ENCODE assay signal across 9 mouse cellular contexts in genomic region chr11:102623876-102624789, GRCm38 (mm10). TPM values are rescaled to one million over a fixed set of nuclear protein-coding genes. Genes with fewer than 3 reads are reported as not detected.
DNase-seq lines count a peak whose midpoint lies in the region; ATAC-seq and TF ChIP-seq lines count a peak whose summit lies in the region.
"Had no signal": no experiment of that assay in that cellular context is flagged by ENCODE, and none has a peak within 500 bp of the region (broad histone marks: within the 10 kb centered on the region; RNA-seq: fewer than 3 reads in every experiment).

No protein-coding gene starts in this region.

- no peaks in the 10 kb centered on the region for H3K27me3 ChIP-seq in heart, adult 2 months (ENCODE audit: control insufficient read depth, insufficient read depth, low read length)

- peak; percentile 64 for DNase-seq in urinary bladder, postnatal 14 days (ENCODE audit: low spot score)
- no peak for DNase-seq in urinary bladder, adult 2 months (ENCODE audit: low spot score)
- DNase-seq in heart, adult 2 months = peak; percentile 27
- DNase-seq in kidney, adult 9 months = peak; percentile 26
- peak; percentile 94 for DNase-seq in mesoderm, embryonic 11.5 days (ENCODE audit: low read depth, low spot score)
- DNase-seq in left cerebral cortex, adult 18-20 months (ENCODE audit: low spot score in 2 of 2) = no peak
- no peak for DNase-seq in cerebellum, adult 11-12 months

- no peak overlapping the region for H3K27ac ChIP-seq in heart, adult 2 months
- H3K27ac ChIP-seq: liver, embryonic 15.5 days had no signal

- 20% methylated on average over 17 of the region's 17 CpGs for WGBS in heart, adult 2 months

- H3K4me1 ChIP-seq in heart, adult 2 months (ENCODE audit: control insufficient read depth, insufficient read depth, low read length) = no peaks in the 10 kb centered on the region
- H3K4me1 ChIP-seq: liver, embryonic 15.5 days had no signal

- no peak for ATAC-seq in granulocyte monocyte progenitor cell, adult 5-6 weeks (replicated peaks; ENCODE audit: poor library complexity, severe bottlenecking)

- no peak for TF ChIP-seq POLR2A in heart, adult 2 months (IDR thresholded peaks at IDR 0.05; ENCODE audit: insufficient read depth, low read depth, low read length)

- no peak for TF ChIP-seq CTCF in heart, adult 2 months (IDR thresholded peaks at IDR 0.05)

- H3K9ac ChIP-seq in heart, adult 2 months (ENCODE audit: low read depth, low read length) = no peak overlapping the region
- H3K9ac ChIP-seq: liver, embryonic 15.5 days had no signal

- H3K4me3 ChIP-seq in heart, adult 2 months = no peak overlapping the region
- H3K4me3 ChIP-seq: liver, embryonic 15.5 days had no signal

- no peaks in the 10 kb centered on the region for H3K79me2 ChIP-seq in heart, adult 2 months (replicated peaks; ENCODE audit: control insufficient read depth, insufficient read depth, low read length)

- intact Hi-C loops in heart, adult 2 months (cut with DNase I) = no loop called here

- no peak for TF ChIP-seq EP300 in heart, adult 2 months (IDR thresholded peaks at IDR 0.05; ENCODE audit: insufficient read depth, low read depth, low read length)

- H3K36me3 ChIP-seq in heart, adult 2 months (ENCODE audit: control insufficient read depth, insufficient read depth, low read length) = no peaks in the 10 kb centered on the region
- H3K36me3 ChIP-seq: liver, embryonic 15.5 days had no signal

RNA-seq across cellular contexts. Expression of gene Fzd2, which starts 19.9 kb away (rescaled TPM):
- 53.7 and 54.9 TPM in 2 replicates for polyA plus RNA-seq in urinary bladder, adult 2 months (2012; rRNA removed)
- total RNA-seq in heart, adult 2 months (2021) = 1 to 10 TPM; 2.6 to 2.8 TPM
- 7.2 and 10.0 TPM in 2 replicates for polyA plus RNA-seq in heart, adult 2 months (2012; rRNA removed)
- not detected in 2 replicates for total RNA-seq in granulocyte monocyte progenitor cell, adult 5-6 weeks (2014; fragmentation: Nextera tagmentation)
- not detected in 2 replicates for total RNA-seq in granulocyte monocyte progenitor cell, adult 5-6 weeks (2017)
- 1 to 10 TPM; 9.4 to 9.7 TPM for total RNA-seq in left cerebral cortex, adult 18-20 months (2021)

RNA-seq across cellular contexts. Expression of gene Meioc, which starts 39.4 kb away (rescaled TPM):
- 0.04 and 0.09 TPM in 2 replicates for polyA plus RNA-seq in urinary bladder, adult 2 months (2012; rRNA removed)
- total RNA-seq in heart, adult 2 months (2021) = not detected
- polyA plus RNA-seq in heart, adult 2 months (2012; rRNA removed) = 0.09 TPM in 1 of 2 replicates, not detected in the other
- total RNA-seq in granulocyte monocyte progenitor cell, adult 5-6 weeks (2014; fragmentation: Nextera tagmentation) = not detected in 2 replicates
- total RNA-seq in granulocyte monocyte progenitor cell, adult 5-6 weeks (2017) = not detected in 2 replicates
- total RNA-seq in left cerebral cortex, adult 18-20 months (2021) = not detected

RNA-seq across cellular contexts. Expression of gene Gm11627, which starts 44.9 kb away (rescaled TPM):
- 53.0 and 56.5 TPM in 2 replicates for polyA plus RNA-seq in urinary bladder, adult 2 months (2012; rRNA removed)
- total RNA-seq in heart, adult 2 months (2021) = 1 to 10 TPM; 1.2 to 1.5 TPM
- polyA plus RNA-seq in heart, adult 2 months (2012; rRNA removed) = 4.0 and 4.9 TPM in 2 replicates
- not detected in 2 replicates for total RNA-seq in granulocyte monocyte progenitor cell, adult 5-6 weeks (2014; fragmentation: Nextera tagmentation)
- total RNA-seq in granulocyte monocyte progenitor cell, adult 5-6 weeks (2017) = not detected in 2 replicates
- total RNA-seq in left cerebral cortex, adult 18-20 months (2021) = 1 to 10 TPM; 3.7 to 5.4 TPM

Comparison
In these comparisons a context has a peak if more than half of its experiments do, and no peak if none do; other contexts are left out.
1. DNase-seq: peak in urinary bladder, postnatal 14 days (single experiment), heart, adult 2 months (2 of 2), kidney, adult 9 months (single experiment) and mesoderm, embryonic 11.5 days (single experiment); none in urinary bladder, adult 2 months (single experiment), left cerebral cortex, adult 18-20 months (0 of 2) and cerebellum, adult 11-12 months (single experiment).